Mouse (Mus musculus) megakaryocyte, embryonic 14.5 days (primary cell): Measurements from ENCODE around the gene Hbb-bs.

Experiments
- FLI1 ChIP-seq: IDR thresholded peaks from 2 replicates; pipeline ENCODE4 v1.6.1; 2012; ENCODE audit warnings: low read length, inconsistent platforms, mixed read lengths
- GATA1 ChIP-seq: IDR thresholded peaks from 3 replicates; pipeline ENCODE4 v1.6.1; 2012; ENCODE audit warnings: mixed read lengths, low read length, inconsistent platforms, borderline replicate concordance

- no peak for TF ChIP-seq FLI1
- no peak for TF ChIP-seq GATA1
Observed at GRCm38 (mm10) chr7:103813766-103814165, 14.1 kb downstream of the Hbb-bs start, which contains the start of gene Hbb-bt.
